Mouse (Mus musculus) neural tube, embryonic 13.5 days (tissue): Measurements from ENCODE around the gene C1ql4. TPM values are rescaled to one million over a fixed set of nuclear protein-coding genes. Genes with fewer than 3 reads are reported as not detected.

Experiments
- ATAC-seq: fragments of 200-750 bp; cut with Nextera tagmentation; 2 replicates; pipeline ENCODE4 v1.8.0; 2017; ENCODE audit warnings: low read depth, mild to moderate bottlenecking, moderate TSS enrichment, moderate library complexity
- H3K27ac ChIP-seq: fragments of 300-500 bp; sonication (generic); replicated peaks from 2 replicates; pipeline ENCODE4 v1.5.1; 2015; ENCODE audit warnings: moderate library complexity, mild to moderate bottlenecking, inconsistent platforms
- H3K27me3 ChIP-seq: fragments of 300-500 bp; sonication (generic); 2 replicates; pipeline ENCODE4 v1.6.1; 2015; ENCODE audit warnings: mild to moderate bottlenecking, inconsistent platforms
- H3K36me3 ChIP-seq: fragments of 300-500 bp; sonication (generic); 2 replicates; pipeline ENCODE4 v1.6.1; 2015; ENCODE audit warnings: mild to moderate bottlenecking, inconsistent platforms
- H3K4me1 ChIP-seq: fragments of 300-500 bp; sonication (generic); replicated peaks from 2 replicates; pipeline ENCODE4 v1.6.1; 2015; ENCODE audit warnings: inconsistent platforms
- H3K4me2 ChIP-seq: fragments of 300-500 bp; sonication (generic); 2 replicates; pipeline ENCODE4 v1.6.1; 2015; ENCODE audit warnings: inconsistent platforms, mild to moderate bottlenecking, moderate library complexity
- H3K4me3 ChIP-seq: fragments of 300-500 bp; sonication (generic); 2 replicates; pipeline ENCODE4 v1.5.1; 2015; ENCODE audit warnings: mild to moderate bottlenecking, inconsistent platforms
- H3K9ac ChIP-seq: fragments of 300-500 bp; sonication (generic); 2 replicates; pipeline ENCODE4 v1.6.1; 2015; ENCODE audit warnings: moderate library complexity, mild to moderate bottlenecking, inconsistent platforms
- H3K9me3 ChIP-seq: fragments of 300-500 bp; sonication (generic); 2 replicates; pipeline ENCODE4 v1.6.1; 2016; ENCODE audit warnings: inconsistent platforms
- WGBS: fragments of 180-500 bp; shearing (Covaris S2); methylation state at CpG from one replicate; pipeline ENCODE4 v1.1.7; 2015; 5-methylcytosine and 5-hydroxymethylcytosine counted together
- polyA plus RNA-seq: library from polyadenylated mRNA; unstranded; fragments of >200 nt; fragmentation: Nextera tagmentation; extraction: Ambion mirVana; gene quantifications from 2 replicates; pipeline ENCODE4 v1.2.1, GENCODE M21; 2015

Gene C1ql4
- polyA plus RNA-seq, 1 experiment from 2014 or later = 3.5 TPM

GRCm38 (mm10) chr15:99115065-99115423, 27.4 kb upstream of the C1ql4 start:
- no peak overlapping the region for H3K4me3 ChIP-seq
- WGBS = 88% methylated on average over 7 of the region's 7 CpGs
- H3K9ac ChIP-seq = no peak overlapping the region
- no peak overlapping the region for H3K4me2 ChIP-seq
- no peak overlapping the region for H3K27ac ChIP-seq
- H3K9me3 ChIP-seq = no peaks in the 10 kb centered on the region
- H3K4me1 ChIP-seq = no peaks in the 10 kb centered on the region
- H3K36me3 ChIP-seq = no peaks in the 10 kb centered on the region
- H3K27me3 ChIP-seq = no peaks in the 10 kb centered on the region
- no peak for ATAC-seq

GRCm38 (mm10) chr15:99114312-99115064, 26.9 kb upstream of the C1ql4 start:
- Histone ChIP-seq H3K9me3 (no peaks in the 10 kb centered on the region), H3K4me1 (no peaks in the 10 kb centered on the region), H3K27me3 (no peaks in the 10 kb centered on the region), H3K4me3 (no peak overlapping the region), H3K36me3 (no peaks in the 10 kb centered on the region), H3K9ac (no peak overlapping the region), H3K4me2 (no peak overlapping the region), H3K27ac (no peak overlapping the region)
- no peak for ATAC-seq
- WGBS = 39% methylated on average over 14 of the region's 14 CpGs

- no peaks in the 10 kb centered on the region for H3K27me3 ChIP-seq
- no peaks in the 10 kb centered on the region for H3K9me3 ChIP-seq
- peak overlapping the region; percentile 33 for H3K4me2 ChIP-seq
- no peaks in the 10 kb centered on the region for H3K4me1 ChIP-seq
- H3K9ac ChIP-seq = no peak overlapping the region
- H3K4me3 ChIP-seq = no peak overlapping the region
- H3K36me3 ChIP-seq = no peaks in the 10 kb centered on the region
- WGBS = 7% methylated on average over 9 of the region's 9 CpGs
- ATAC-seq = no peak
- H3K27ac ChIP-seq = no peak overlapping the region
These were observed 25.9 kb upstream of the C1ql4 start for GRCm38 (mm10) chr15:99113396-99113975.

- Histone ChIP-seq H3K4me3 (no peak overlapping the region), H3K4me2 (peak overlapping the region; percentile 33), H3K4me1 (no peaks in the 10 kb centered on the region), H3K27me3 (no peaks in the 10 kb centered on the region), H3K27ac (no peak overlapping the region), H3K9me3 (no peaks in the 10 kb centered on the region), H3K9ac (no peak overlapping the region), H3K36me3 (no peaks in the 10 kb centered on the region)
- ATAC-seq = no peak
- 31% methylated on average over 11 of the region's 11 CpGs for WGBS
These were observed 25.3 kb upstream of the C1ql4 start for GRCm38 (mm10) chr15:99112843-99113395.

GRCm38 (mm10) chr15:99111809-99112208, 24.2 kb upstream of the C1ql4 start:
- no peaks in the 10 kb centered on the region for H3K9me3 ChIP-seq

GRCm38 (mm10) chr15:99111139-99111538, 23.5 kb upstream of the C1ql4 start:
- H3K4me1 ChIP-seq = no peaks in the 10 kb centered on the region
- WGBS = 83% methylated on average over 3 of the region's 3 CpGs
- H3K4me2 ChIP-seq = no peak overlapping the region
- no peaks in the 10 kb centered on the region for H3K9me3 ChIP-seq
- no peak overlapping the region for H3K4me3 ChIP-seq
- ATAC-seq = no peak
- H3K9ac ChIP-seq = no peak overlapping the region
- H3K27me3 ChIP-seq = no peaks in the 10 kb centered on the region
- no peak overlapping the region for H3K27ac ChIP-seq
- H3K36me3 ChIP-seq = no peaks in the 10 kb centered on the region

More at GRCm38 (mm10) chr15:99111809-99112208, 24.2 kb upstream of the C1ql4 start:
- Histone ChIP-seq H3K9ac (no peak overlapping the region), H3K4me1 (no peaks in the 10 kb centered on the region), H3K4me3 (no peak overlapping the region), H3K27ac (no peak overlapping the region), H3K36me3 (no peaks in the 10 kb centered on the region), H3K4me2 (no peak overlapping the region), H3K27me3 (no peaks in the 10 kb centered on the region)
- no peak for ATAC-seq
- WGBS = 60% methylated on average over 4 of the region's 4 CpGs

GRCm38 (mm10) chr15:99107866-99108265, 20.2 kb upstream of the C1ql4 start:
- Histone ChIP-seq H3K4me2 (no peak overlapping the region), H3K27me3 (no peaks in the 10 kb centered on the region), H3K9ac (no peak overlapping the region), H3K27ac (no peak overlapping the region), H3K36me3 (no peaks in the 10 kb centered on the region), H3K4me3 (no peak overlapping the region), H3K4me1 (no peaks in the 10 kb centered on the region), H3K9me3 (no peaks in the 10 kb centered on the region)
- no peak for ATAC-seq
- 87% methylated on average over 3 of the region's 3 CpGs for WGBS

GRCm38 (mm10) chr15:99105238-99105637, 17.6 kb upstream of the C1ql4 start:
- Histone ChIP-seq H3K36me3 (no peaks in the 10 kb centered on the region), H3K4me3 (no peak overlapping the region), H3K9me3 (no peaks in the 10 kb centered on the region), H3K27me3 (peaks cover 14% of the 10 kb centered on the region), H3K4me2 (no peak overlapping the region), H3K27ac (no peak overlapping the region), H3K9ac (no peak overlapping the region), H3K4me1 (no peaks in the 10 kb centered on the region)
- no peak for ATAC-seq
- 54% methylated on average over 7 of the region's 7 CpGs for WGBS

GRCm38 (mm10) chr15:99099984-99100383, 12.4 kb upstream of the C1ql4 start:
- no peak overlapping the region for H3K27ac ChIP-seq
- H3K4me1 ChIP-seq = peaks cover 42% of the 10 kb centered on the region
- H3K9ac ChIP-seq = no peak overlapping the region
- no peak overlapping the region for H3K4me3 ChIP-seq
- no peak overlapping the region for H3K4me2 ChIP-seq
- no peaks in the 10 kb centered on the region for H3K36me3 ChIP-seq
- ATAC-seq = no peak
- H3K9me3 ChIP-seq = no peaks in the 10 kb centered on the region
- 52% methylated on average over 3 of the region's 3 CpGs for WGBS
- peaks cover 66% of the 10 kb centered on the region for H3K27me3 ChIP-seq

- Histone ChIP-seq H3K9ac (no peak overlapping the region), H3K36me3 (no peaks in the 10 kb centered on the region), H3K27ac (no peak overlapping the region), H3K27me3 (peaks cover 72% of the 10 kb centered on the region), H3K9me3 (no peaks in the 10 kb centered on the region), H3K4me1 (peaks cover 48% of the 10 kb centered on the region), H3K4me2 (peak overlapping the region; percentile 71; the same call in 1 of the 2 replicates), H3K4me3 (peak overlapping the region; percentile 37; the same call in 1 of the 2 replicates)
- ATAC-seq = no peak
- WGBS = under 1% methylated on average over 15 of the region's 15 CpGs
These were observed 11.5 kb upstream of the C1ql4 start for GRCm38 (mm10) chr15:99099139-99099556.

GRCm38 (mm10) chr15:99098493-99098861, 10.9 kb upstream of the C1ql4 start:
- ATAC-seq = no peak
- H3K27me3 ChIP-seq = peaks cover 72% of the 10 kb centered on the region
- peak overlapping the region; percentile 71 for H3K4me2 ChIP-seq
- no peaks in the 10 kb centered on the region for H3K9me3 ChIP-seq
- under 1% methylated on average over 8 of the region's 9 CpGs for WGBS
- no peaks in the 10 kb centered on the region for H3K36me3 ChIP-seq
- no peak overlapping the region for H3K27ac ChIP-seq
- H3K4me3 ChIP-seq = peak overlapping the region; percentile 37
- H3K4me1 ChIP-seq = peaks cover 54% of the 10 kb centered on the region
- H3K9ac ChIP-seq = peak overlapping the region; percentile 65; the same call in 1 of the 2 replicates

GRCm38 (mm10) chr15:99097840-99098492, 10.3 kb upstream of the C1ql4 start:
- Histone ChIP-seq H3K4me3 (peak overlapping the region; percentile 37), H3K36me3 (no peaks in the 10 kb centered on the region), H3K9me3 (no peaks in the 10 kb centered on the region), H3K27ac (0 out of 2 replicates have a peak overlapping the region, but pooled peaks have one; percentile 3), H3K4me1 (peaks cover 59% of the 10 kb centered on the region), H3K27me3 (peaks cover 77% of the 10 kb centered on the region), H3K4me2 (peak overlapping the region; percentile 71), H3K9ac (peak overlapping the region; percentile 65)
- WGBS = under 1% methylated on average over 39 of the region's 39 CpGs
- ATAC-seq = no peak
